Mouse (Mus musculus) B cell, adult 2 months (primary cell): ENCODE measurements at regions not wholly inside any gene's neighbourhood (a gene's known extent, or its start where the extent isn't known, plus 50 kb on each side); places are given as distances from the start of the nearest gene placed in this dataset.

Experiments
- DNase-seq, 2 experiments: peaks; one replicate each; pipeline ENCODE4 v3.0.0; 2022

DNA sequence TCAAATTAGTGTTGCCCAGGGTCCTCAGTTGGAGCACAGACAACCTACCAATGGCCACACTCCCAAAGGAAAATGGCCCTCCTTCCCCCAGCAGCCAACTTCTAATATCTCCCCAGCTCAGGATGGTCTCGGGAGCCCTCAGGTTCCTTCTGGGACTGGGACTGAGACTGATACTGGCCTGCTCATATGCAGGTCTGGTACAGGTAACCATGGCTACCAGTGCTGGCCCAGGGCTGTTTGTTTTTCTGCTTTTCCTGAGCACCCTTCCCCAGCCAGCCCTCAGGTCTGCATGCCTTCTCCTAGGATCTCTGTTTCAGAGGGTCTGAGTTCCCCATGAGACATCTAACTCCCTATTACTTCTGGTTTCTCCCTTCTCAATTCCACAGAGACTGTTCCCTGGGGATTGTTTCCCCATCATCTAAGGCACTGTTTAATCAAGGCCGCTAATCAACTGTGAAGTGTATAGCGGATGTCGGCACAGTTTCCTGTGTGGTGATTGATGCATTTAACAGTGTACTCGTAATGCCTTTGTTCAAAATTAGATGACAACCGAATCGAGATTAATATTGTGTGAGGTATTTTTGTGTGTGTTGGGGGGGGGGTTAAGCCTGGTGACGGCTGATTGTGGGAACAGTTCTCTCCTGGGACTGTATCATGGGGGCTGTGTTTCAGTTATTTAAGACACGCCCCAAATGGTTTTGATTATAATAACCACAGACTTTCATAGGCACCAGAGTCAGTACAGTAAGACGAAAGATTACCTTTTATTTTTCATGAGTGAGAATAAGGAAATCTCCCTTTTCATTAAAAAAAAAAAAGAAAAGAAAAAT, 120.8 kb upstream of the Lmcd1 start:
- no peak for DNase-seq

DNA sequence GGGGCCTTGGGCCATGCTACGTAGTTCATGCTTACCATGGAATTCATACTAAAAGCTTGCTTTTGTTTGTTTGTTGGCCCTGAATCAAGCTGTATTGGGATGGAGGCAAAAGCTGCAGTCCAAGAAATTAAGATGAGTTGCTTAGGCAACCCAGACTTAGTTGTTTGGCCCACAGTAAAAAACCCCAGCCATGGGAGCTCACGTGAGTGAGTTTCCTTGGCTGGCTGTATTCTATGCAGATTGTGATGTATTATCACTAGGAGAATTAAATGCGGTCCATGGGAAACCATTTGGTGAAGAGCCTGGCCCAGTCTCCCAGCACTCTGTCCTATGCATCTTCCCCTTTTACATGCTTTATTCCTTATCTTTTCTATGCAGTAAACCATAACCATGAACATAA, 106.1 kb upstream of the Lmcd1 start:
- no peak for DNase-seq

DNA sequence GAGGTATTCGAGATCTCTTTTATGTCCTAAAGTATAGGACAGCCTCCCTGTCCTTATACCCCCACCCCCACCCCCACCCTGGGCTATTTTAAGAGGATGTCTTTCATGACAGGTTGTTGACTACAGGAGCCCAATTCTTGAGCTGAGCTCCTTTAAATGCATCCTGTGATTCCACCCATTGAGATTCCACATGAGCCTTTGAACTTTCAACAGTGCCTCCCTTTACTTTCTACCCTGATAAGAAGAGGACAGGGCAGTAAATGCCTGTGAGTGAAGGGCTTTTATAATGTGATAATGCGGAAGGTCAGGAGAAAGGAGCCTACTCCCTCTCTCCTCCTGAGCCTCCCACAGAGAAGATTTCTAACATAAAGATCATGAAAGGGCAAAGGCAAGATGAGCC, 97.2 kb upstream of the Lmcd1 start:
- DNase-seq: no peak

DNA sequence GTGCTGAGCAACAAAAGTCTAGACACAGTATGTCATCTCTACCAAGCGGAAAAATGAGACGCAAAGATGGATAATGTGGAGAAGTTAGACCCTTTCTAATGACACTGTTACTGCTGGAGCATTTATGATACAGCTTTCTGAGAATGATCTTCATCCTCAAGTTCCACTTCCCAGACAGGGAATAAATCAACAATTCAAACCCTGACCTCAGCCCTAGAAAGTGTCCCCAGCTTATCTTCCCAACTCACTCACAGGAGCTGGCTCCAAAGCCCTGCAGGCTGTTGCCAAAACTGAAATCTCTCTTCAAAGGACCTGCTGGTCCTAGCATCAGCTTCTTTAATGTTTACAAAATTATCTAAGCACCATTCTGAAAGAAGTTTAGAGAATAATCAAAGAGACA, 85.9 kb upstream of the Lmcd1 start:
- DNase-seq: no peak

DNA sequence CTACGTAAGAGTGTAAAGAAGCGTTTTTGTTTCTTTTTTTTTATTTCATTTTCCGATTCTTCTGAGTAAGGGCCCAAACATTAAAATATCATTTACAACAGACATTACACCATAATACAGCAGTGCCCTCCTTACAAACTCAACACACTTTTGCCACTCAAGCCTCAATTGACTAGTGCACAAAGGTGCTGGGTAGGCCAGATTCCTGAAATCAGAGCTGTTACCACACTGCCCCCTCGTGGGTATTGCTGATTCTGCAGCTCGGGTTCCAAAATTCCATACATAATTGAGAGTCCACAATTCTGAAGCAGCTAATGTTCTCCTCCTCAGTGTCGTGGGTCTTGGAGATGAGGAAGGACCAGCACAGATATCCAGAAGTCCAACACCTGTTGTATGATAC, 82.5 kb upstream of the Lmcd1 start:
- DNase-seq: peak; percentile 49 to 56

DNA sequence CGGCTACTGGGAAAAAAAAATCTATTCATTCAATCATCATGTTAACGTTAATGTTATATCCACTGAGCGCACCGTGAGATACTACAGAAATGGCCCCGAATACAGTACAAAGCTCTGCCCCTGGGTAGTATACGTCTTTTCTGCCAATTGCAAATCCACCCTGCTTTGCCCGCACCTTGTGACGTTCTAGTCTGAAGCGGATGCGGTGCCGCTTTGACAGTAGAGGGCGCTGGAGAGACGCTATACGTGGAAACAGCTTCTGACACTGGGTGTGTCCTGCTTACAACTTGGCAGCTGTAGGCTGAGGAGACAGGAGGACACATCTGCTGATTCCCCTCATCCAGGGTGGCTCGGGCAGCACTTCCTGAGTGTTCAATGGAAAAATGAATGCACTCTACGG, 76.1 kb upstream of the Lmcd1 start:
- DNase-seq: peak; percentile 73 to 76

DNA sequence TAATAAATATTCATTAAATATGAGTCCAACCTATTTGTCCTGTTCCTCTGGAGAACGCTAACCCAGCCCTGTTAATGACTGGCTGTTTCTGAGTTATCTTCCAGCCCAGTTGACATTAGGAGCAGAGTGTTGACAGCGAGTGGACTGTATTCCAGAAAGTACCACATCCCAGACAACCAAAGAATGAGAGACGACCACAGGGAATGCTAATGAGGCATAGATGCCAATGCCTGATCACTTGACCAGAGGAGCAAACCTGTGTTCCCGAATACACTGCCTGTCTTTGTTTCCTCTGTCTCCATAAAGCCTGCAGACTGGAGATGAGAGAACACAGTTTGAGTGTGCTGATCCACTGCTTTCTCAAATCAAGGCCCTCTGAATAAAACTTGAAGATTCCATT, 74.3 kb upstream of the Lmcd1 start:
- no peak for DNase-seq

DNA sequence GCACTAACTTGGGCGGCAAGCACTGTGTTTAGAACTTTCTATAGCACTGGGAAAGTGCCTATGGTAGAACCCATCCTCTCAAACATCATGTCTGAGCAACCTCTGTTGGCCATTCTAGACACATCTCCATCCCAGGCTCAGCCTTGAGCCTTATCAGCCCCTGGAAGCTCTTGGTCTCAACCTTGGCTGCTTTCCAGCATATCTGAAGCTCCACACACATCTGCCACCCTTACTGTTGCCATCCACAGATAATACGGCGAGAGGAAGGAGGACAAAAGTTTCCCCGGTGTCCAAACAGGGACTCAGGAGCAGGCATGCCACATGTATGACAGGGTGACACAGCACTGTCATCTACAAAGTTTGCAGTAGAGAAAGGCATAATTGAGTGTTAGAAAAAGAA, 71.4 kb upstream of the Lmcd1 start:
- no peak for DNase-seq

DNA sequence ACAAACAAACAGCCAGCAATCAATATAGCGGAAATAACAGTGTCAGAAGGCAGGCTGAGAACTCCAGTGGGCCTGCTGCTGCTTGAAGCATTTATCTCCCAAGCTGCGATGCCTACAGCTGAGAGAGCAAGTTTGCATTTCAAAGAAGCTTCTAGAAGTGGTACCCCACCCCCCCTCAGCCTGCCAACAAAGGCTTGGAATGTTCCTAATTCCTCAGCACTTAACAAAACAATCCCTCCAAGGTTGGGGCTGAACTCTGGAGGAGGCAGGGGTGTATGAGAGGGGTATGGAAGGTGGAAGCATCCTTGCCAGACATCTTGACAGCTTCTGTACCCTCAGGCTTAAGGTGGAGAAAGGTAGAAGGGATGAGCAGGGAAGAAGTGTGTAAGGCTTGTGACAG, 70.2 kb upstream of the Lmcd1 start:
- DNase-seq: no peak

DNA sequence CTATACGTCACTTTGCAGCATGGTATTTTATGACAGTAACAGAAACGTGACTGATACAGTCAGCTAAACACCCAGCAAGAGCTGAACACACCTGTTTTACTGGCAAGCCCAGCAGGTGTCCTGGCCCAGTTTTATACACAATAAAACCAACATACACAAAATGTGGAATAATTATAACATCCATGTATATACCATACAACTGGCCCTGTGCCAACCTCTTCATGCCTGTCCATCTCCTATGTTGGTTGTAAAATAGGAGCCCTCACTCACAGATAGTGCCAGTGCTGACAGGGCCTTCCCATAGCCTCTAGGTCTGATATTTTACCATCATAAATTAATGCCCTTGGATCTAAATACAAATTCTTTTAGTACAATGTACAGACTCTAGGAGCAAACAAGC, 68.6 kb upstream of the Lmcd1 start:
- no peak for DNase-seq

DNA sequence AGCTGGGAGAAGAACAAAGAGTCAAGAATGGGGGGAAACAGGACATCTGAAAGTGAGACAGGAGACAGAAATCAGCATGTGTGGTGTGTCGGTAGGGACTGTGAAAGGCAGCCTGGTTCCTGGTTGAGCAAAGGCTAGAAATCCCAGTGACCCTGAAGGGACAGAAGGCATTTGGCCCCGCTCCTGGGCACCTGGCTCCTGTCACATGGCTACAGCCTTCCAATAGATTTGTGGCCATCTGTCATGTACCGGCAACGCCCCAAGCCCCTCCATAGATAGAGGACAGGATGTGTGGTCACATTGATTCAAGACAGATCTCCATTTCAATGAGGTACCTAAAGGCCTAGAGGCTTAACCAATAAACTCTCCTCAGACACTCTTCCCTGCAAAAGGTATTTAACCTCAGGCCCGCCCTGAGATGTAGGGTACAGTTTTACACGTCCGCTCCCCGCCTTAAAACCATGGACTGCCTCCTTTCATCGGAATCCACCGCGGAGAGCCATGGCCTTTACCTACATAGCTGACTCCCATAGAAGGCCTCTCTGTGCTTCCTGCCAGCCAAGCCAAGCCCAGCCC, 68.0 kb upstream of the Lmcd1 start:
- DNase-seq: no peak

DNA sequence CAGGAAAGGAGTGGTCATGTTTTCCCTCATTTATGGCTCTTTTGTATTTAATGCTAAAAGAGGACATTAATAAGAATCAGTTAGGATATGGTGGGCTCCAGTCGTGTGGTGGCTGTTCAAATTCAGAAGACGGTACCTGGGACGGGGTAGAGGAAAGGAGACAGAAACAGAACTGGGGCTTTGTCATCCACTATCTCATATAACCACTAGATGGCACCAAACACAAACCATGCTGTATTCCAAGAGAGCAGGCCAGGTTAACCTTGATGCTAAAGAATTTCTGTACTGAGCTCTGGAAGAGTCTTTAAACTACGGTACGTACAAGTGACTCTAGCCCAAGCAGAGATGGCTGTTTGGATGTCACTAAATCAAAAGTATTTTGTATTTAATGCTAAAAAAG, 66.3 kb upstream of the Lmcd1 start:
- DNase-seq: peak; percentile 22 to 35

DNA sequence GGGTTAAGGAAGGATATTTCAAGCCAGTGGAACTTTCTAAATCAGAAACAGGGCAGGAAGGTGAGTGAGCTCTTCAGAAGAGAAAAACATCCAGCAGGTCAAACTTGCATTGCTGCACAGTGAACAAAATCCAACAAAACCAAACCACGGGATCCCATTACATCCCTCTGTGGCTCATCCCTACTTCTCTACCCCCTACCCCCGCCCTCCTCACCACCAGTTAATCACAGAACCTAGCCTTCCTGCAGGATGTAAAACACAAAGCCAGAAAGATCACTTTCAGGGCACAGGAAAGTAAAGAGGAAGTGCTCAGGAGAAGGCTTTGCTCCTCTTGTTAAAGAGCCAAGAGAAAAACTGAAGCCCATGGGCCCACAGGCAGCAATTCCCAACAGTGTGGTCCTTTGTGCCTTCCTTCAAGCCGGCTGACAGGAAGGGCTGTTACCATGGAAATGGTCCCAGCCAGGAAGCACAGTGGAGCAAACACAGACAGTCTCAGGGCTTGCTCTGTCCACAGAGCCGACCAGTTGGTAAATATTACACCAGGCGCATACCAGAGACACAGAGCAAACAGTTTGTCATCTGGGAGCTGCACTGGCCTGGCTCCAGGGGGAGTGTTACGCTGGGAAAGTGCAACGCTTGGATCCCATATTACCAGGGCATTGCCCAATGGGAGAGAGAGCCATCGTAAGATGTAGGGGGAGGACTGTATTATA, 63.2 kb upstream of the Lmcd1 start:
- no peak for DNase-seq

DNA sequence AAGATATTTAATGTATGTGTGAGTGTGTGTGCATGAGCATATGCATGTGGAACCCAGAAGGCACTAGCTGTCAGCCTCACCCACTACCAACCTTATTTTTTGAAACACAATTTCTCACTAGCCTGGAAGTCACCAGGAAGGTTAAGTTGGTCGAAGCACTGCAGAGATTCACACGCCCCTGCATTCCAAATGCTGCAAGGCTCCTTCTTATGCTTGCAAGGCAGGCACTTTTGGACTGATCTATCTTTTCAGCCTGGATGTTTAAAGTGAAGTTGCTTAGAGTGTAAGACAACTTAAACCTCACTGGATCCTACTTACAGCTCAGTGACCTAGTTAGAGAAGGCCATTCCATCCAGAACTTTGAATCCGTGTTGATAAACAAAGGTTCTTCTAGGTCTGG, 56.7 kb upstream of the Lmcd1 start:
- DNase-seq: no peak

DNA sequence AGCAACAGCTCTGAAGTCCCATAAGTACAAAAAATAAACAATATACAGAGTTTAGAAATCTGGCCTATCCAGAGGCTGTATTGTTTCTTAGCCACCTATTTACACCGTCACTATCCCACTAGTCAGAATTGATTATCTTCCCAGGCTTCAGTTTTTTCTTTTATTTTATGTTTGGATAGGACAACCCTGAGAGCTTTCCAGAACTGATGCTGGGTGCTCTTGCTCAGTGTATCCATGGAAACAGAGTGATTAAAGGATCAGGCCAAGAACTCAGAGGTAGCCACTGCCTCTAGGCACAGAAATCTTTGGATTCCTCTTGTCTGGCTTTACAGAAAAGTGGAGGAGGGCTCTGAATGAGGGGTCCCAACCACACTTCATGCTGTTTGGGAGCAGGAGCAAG, 55.3 kb upstream of the Lmcd1 start:
- DNase-seq: no peak

DNA sequence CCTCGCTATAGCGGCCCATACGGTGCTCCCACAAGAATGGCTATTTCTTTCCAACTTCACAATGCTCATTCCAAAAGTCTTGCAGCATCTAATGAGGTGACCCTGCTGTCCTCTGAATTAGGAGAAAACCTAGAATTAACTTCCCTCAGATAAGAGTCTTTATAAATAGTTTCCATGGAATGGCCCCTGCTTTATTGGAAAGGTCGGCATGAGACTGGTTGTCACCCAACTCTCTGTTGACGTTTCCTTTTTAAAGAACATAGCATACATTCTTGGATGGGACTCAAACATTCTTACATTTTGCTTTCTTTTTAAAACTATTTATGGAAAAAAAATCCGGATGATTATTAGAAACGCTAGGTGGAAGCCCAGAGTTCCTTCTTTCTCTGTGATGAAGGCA, 53.9 kb upstream of the Lmcd1 start:
- DNase-seq: no peak

DNA sequence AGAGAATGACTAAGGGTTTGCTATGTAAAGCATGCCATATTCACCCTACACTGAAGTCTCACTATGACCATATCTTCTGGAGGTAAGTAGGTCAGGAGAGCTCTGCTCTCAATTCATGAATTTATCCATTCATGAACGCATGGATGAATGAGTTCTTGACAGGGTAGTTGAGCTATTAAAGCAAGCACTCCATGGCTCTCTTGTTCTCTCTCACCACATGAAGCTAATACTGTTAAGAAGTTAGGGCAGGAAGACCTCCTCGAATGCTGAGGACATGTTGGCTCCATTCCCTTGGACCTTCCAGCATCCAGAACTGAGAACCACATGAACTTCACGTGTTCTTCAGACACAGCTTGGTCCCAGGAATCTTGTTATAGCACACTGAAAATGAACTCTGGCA, 53.4 kb upstream of the Lmcd1 start:
- DNase-seq: no peak

DNA sequence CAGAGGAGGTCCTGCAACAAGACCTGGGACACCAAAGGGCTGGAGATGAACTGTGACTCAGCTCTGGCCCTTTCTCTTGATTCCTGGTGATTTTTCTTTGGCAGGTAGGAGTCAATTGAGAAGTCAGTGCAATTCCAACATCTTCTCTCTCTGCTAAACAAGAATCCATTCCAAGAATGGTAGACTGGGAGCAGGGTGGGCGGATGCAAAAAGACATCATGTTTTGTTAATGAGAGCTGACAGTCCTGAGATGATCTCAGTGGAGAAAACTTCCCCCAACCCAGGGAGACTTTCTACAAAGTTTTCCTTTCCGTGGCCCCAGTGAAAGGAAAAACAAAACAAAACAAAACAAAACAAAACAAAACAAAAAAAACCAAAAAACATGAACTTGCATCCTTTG, 52.2 kb upstream of the Lmcd1 start:
- DNase-seq: no peak

DNA sequence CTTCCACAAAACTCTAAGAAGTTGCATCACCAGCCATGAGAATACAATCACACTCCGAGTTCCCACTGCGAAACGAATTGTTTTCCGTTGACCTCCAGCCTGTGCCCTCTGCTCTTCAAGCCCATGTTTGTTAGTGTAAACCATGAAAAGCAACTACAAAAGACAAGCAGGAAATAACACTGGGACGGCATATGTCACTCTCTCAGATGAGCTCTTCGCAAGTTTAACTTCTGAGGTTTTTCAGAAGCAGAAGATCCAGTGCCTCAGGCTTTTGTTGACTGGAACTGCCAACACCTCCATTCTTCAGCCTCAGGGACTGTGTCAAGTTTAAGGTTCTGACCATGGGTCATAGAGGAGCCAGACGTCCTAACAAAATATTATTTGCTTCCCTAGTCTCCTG, 50.2 kb upstream of the Lmcd1 start:
- DNase-seq: no peak
